Mouse (Mus musculus) urinary bladder, adult 2 months (tissue): ENCODE measurements around the gene Corin. TPM values are rescaled to one million over a fixed set of nuclear protein-coding genes. Genes with fewer than 3 reads are reported as not detected.

Source experiments
- DNase-seq: peaks from one replicate; pipeline ENCODE4 v3.0.0; 2022; ENCODE audit warnings: low spot score
- polyA plus RNA-seq: library from polyadenylated mRNA; depleted of rRNA; stranded (reverse); fragments of >200 nt; gene quantifications from 2 replicates; pipeline ENCODE4 v1.2.3, GENCODE M21; 2012; rRNA removed

The Corin gene
- polyA plus RNA-seq, result 0.22 and 0.28 TPM in 2 replicates

DNA sequence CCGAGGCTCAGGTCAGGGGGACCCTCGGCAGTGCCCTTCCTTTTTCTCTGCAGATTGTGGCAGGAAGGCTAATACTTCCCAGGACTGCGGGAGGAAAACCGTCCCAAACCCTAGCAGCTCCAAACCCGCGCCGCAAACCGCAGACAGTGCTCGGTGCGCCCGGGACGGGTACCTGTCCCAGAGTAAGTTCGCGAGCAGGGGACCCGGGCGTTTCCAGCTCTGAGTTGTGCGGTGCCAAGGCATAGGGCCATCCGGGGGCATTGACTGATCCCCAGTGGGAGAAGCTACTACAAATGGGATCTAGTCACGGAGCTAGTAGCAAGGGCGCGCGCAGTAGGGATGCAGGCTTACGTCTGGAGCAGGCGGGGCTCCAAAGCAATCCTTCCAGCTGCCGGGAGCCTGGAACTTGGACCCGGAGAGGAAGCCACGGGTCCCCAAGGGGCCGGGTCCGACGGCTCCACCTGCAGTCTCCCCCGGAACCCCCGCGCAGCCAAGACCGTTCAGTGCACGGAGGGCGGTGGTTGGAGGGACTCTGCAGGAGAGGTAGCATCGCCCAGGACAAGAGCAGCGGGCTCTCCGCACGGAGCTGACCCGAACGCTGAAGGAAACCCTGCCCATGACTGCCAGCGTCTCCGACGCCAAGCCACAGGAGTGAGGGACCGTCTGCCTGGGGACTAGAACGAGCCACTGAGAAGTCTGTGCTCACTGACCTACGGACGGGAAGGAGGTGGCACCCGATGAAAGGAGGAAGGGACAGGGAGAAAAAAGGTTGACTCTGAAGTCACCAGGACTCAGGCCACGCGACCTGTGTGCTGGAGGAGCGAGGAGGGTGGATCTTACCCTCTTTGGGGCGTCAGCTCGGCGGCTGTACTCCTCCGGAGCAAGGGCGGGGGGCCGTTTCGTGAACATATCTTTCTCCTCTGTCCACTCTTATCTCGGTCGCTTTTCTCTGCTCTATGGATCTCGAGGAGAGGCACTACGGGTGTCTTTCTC, at the start of gene Corin:
TSS of gene Corin (minus strand) at position 943 of the 993 bp plus-strand sequence.
- no peak for DNase-seq

DNA sequence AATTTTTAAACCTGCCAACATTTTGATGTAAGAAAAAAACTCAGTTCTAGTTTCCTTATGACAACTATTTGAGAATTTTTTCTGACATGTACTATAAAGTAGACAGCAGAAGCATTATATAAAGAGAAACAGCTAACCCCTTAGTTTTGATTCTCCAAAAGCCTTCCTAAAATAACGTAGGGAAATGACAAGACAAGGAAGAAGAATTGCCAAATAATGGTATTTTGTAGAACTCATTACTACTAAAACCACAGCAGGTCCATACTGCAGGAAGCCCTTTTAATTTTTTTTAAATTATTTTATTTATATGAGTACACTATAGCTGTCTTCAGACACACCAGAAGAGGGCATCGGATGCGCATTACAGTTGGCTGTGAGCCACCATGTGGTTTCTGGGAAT, 46.9 kb upstream of the Corin start:
- no peak for DNase-seq

GRCm38 (mm10) chr5:72528896-72529295, 24.6 kb upstream of the Corin start:
- DNase-seq, result no peak

DNA sequence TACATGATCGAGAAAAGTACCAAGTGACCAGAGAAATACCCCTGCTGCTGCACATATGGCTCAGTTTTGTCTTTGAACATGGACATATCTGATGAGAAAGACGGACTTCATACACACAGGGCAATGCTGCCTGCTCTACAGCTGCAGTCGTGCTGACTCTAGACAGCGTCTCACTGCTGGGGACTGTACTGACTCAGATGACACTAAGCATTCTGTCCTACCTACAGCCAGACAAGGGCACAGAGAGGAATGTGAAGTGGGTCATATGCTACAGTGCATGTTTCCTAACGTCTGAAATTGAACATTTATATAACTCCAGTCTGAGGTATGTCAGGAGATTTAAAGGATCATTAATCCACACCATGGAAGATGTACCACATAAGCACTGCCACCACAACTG, 9.5 kb upstream of the Corin start:
- no peak for DNase-seq

GRCm38 (mm10) chr5:72505740-72506139, 1.5 kb upstream of the Corin start:
- DNase-seq, result no peak

GRCm38 (mm10) chr5:72502778-72503177, 1.5 kb downstream of the Corin start:
- DNase-seq, result no peak

DNA sequence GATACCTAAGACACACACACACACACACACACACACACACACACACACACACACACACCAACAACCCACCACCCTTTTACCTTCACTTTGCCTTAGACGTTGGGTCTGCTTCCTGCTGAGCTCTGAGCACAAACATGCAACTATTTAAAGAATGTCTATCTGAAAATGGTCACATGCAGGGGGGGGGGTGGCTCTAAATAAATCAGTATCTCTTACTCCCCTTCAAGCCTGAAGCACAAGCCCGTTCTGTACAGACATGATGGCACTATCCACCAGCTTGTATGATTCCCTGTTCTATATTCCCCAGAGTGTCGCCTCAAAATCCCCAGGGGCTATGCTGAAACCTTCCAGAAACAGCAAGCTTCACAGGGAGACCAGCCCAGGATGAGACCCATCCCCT, 2.5 kb downstream of the Corin start:
- DNase-seq, result no peak

DNA sequence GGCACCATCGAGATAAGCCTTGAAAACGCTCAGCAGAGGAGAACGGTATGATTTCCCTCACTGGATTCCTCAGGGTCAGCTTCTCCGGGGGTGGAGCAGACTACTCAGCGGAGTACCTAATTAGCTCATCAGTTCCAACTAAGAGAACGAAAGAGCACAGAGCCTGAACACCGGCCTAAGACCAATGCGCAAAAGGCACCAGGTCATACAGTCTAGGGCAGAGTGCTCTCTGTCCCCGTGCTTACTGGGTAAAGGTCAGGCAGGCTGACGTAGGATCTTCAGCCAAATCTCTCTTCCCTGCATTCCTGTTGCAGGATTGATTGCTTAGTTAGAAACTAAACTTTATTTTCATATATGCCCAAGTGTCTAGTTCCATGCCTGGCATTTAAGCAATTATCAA, 6.0 kb downstream of the Corin start:
- no peak for DNase-seq

GRCm38 (mm10) chr5:72496756-72497155, 7.5 kb downstream of the Corin start:
- no peak for DNase-seq

GRCm38 (mm10) chr5:72493906-72494305, 10.4 kb downstream of the Corin start:
- DNase-seq, result no peak

DNA sequence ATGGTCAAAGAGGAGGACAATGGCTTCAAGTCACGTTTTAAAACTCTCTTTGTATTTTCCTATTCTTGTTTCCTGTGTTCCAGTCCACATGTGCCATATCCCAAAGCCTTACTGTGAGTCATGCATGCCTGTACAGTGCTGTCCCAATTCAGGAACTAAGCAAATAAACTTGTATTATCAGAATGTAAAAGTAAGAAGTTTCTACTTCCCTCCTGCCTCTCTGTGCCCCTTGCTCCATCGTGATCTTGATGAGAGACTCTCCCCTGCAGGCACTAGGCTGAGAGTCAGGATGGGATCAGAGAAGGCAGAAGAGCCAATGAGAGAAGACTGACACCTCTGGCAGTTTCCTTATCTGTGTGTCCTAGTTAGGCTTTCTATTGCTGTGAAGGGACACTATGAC, 13.0 kb downstream of the Corin start:
- no peak for DNase-seq

DNA sequence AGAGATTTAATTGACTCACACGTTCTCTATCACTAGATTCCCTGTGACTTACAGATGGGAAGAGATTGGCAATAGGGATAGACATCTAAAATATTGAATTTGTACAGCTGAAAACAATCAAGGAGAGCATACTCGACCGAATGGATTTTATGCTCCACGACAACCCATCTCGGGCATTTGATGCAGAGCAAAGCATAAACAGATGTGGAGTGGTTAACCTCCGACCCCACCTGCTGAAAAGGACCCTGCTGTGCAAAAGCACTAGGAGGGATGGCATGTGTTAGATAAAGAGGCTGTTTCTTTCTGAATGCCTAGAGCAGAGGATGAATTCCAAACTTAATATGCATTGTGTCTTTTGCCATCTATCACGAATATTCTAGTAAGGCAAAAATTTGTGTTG, 23.8 kb downstream of the Corin start:
- DNase-seq, result no peak

DNA sequence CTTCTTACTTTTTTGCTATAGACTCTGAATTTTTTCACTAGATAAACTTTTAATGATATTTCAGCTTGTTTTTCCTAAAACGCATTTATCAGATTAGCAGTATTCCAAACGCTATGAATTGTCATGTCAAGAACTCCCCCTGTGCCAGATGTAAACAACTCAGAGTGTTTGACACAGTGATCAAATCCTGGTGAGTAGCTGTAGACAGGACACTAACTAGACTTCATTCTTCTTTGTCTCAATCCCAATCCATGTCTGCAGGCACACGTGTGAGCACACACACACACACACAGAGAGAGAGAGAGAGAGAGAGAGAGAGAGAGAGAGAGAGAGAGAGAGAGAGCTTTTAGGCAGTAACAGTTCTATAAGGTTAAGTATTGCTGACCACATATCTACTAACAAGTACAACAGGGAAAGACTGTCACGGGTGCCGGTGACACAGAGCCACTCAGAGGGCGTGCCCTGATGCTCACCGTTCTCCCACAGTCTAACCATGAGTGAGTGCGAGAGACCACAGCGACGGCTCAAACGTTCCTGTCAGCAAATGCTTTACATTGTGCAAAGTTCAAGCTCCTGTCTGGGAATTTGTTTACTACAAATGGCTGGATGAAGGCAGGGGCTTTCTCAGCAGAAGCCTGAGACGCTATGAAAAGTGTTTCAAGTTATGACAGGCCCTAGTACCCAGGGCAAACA, 31.8 kb downstream of the Corin start:
- DNase-seq, result no peak

DNA sequence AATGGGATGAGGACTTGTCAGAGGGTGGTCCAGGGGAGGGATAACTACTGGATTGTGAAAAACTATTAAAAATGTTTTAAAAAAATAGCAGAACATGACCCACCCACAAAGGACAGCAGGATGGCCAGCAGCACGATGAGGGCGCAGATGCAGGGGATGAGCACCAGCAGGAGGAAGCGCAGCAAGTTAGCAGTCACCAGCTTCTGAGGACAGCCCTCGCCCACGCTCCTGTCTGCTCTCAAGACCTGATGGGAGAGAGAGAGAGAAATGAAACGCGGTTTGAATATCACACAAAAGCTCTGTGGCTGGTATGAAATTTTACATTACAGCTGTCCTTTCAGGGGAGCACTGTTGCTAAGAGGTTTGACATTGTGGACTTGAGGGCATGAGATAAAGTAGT, 32.5 kb downstream of the Corin start:
- no peak for DNase-seq

- no peak for DNase-seq
These were observed 39.3 kb downstream of the Corin start for GRCm38 (mm10) chr5:72464932-72465331.

DNA sequence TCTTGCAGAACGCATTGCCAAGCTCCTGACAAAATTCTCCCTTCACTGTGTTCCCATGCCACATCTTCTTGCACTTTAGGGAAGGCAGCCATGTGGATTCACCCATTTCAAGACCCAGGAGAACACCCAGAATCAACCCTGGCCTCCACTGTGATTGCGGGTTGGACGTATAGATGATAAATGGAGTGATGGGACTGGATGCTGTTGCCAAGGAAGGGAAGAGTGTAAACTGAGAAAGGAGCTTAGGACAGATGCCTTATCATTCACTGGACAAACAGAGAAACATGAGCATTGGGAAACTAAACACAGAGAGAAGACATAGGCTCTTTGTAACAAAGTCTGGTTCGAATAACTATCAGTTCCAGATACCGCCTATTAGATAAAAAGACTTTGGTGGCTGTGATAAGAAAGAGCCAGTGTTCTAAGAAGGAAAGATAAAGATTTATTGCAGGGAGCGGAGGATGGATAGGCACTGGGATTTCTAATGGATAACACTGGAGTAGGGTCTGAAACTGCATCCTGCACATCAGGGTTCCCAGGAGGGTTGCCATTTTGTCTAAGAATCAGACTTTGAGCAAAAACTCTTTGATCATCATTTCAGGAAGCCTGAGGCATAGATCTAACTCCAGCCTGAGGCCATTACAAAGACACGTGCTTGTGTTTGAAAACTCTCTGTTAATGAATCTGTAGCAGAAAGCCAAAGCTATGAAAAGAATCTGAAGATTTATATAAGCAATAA, 44.7 kb downstream of the Corin start:
- no peak for DNase-seq

DNA sequence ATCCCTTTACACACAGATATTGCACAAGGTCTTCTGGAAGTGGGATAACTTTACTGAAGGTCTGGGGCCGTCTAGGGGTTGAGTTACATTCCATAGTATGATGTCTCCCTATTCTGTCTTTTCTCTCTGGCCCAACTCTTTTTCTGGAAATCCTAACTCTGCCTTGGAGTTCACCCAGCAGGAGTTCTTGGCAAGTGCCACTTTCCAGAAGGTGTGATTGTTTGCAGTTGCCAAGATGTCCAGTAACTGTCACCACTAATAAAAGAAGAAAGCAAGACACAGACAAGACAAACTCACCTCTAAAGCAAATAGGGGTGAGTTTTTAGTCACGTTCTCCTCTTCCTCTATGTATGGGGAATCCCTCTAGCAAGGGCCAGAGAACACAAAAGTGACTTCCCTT, 50.6 kb downstream of the Corin start:
- DNase-seq, result no peak

- no peak for DNase-seq
These were observed 51.1 kb downstream of the Corin start for GRCm38 (mm10) chr5:72453176-72453575.

- no peak for DNase-seq
These were observed 51.5 kb downstream of the Corin start for GRCm38 (mm10) chr5:72452750-72453149.

- no peak for DNase-seq
These were observed 55.4 kb downstream of the Corin start for GRCm38 (mm10) chr5:72448846-72449245.

GRCm38 (mm10) chr5:72446104-72446503, 58.2 kb downstream of the Corin start:
- DNase-seq, result no peak

- no peak for DNase-seq
These were observed 60.3 kb downstream of the Corin start for GRCm38 (mm10) chr5:72443946-72444345.
